Mouse (Mus musculus) ES-E14 (cell line): Measurements from ENCODE around the gene Pold4.

ENCODE experiments used
- CHD2 ChIP-seq: IDR thresholded peaks from 2 replicates; pipeline ENCODE4 v1.6.1; 2014; ENCODE audit warnings: mild to moderate bottlenecking, low read depth, low read length, inconsistent platforms
- HCFC1 ChIP-seq: IDR thresholded peaks from 2 replicates; pipeline ENCODE4 v1.6.1; 2012; ENCODE audit warnings: low read length, inconsistent platforms, borderline replicate concordance; ENCODE audit not compliant: insufficient read depth
- MAFK ChIP-seq: IDR thresholded peaks from 2 replicates; pipeline ENCODE4 v1.6.1; 2014; ENCODE audit warnings: mild to moderate bottlenecking, low read depth, low read length, inconsistent platforms; ENCODE audit not compliant: insufficient read depth
- ZC3H11A ChIP-seq: IDR thresholded peaks from 2 replicates; pipeline ENCODE4 v1.6.1; 2012; ENCODE audit warnings: low read depth, mild to moderate bottlenecking, inconsistent platforms, low read length, borderline replicate concordance

DNA sequence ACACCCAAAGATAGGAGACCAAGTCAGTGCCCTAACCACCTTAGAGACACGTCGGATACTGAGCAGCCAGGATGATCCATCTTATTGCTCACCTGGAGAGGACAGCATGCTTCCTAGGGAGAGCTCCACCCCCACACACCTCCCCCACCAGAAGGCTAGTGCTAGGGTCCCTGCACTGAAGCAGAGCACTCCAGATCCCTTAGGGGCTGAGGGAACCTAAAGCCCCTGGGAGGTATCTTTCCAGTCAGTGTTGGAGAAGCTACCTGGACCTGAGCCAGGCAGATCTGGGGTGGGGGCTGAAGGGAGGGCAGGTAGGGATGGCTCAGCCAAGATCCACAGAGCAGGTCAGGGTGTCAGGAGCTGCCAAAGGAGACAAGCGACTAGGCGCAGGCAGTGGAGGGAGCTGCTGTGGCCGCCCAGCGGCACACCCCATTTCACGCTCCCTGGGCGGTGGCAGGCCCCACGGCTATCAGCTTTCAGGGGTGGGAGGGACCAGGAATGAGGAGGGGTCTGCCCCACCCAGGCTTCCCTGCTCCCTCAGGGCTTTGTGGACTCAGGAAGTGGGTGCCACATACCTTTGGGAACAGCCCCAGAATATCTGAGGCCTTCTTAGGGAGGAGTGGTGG, 2.1 kb upstream of the Pold4 start:
- no peak for TF ChIP-seq CHD2
- no peak for TF ChIP-seq HCFC1
- TF ChIP-seq MAFK: no peak
- TF ChIP-seq ZC3H11A: no peak
